Mouse (Mus musculus) retina, embryonic 14.5 days (tissue): ENCODE measurements around the gene Kcnh5.

ENCODE experiments used
- DNase-seq: peaks from one replicate; pipeline ENCODE4 v3.0.0-alpha.2; 2015; ENCODE audit warnings: low spot score

Kcnh5 gene

DNA sequence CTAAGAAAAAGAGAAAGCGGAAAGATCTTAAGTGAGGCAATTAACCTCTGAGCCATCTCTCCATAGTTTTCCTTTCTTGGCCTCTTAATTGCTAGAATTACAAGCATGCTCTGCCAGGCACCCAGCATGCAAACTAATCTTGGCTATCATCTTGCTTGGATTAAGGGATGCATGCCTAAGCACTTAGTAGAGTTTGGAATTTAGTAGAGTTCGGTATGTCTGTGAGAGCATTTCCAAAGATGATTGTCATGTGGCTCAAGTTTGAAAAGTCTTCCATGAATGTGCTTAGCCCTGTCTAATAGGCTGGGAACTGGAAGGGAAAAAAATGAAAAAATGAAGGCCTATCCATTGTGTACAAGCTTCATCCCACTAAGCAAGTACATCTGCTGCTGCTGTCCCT is 224.5 kb downstream of the Kcnh5 start:
- DNase-seq = peak; percentile 16

DNA sequence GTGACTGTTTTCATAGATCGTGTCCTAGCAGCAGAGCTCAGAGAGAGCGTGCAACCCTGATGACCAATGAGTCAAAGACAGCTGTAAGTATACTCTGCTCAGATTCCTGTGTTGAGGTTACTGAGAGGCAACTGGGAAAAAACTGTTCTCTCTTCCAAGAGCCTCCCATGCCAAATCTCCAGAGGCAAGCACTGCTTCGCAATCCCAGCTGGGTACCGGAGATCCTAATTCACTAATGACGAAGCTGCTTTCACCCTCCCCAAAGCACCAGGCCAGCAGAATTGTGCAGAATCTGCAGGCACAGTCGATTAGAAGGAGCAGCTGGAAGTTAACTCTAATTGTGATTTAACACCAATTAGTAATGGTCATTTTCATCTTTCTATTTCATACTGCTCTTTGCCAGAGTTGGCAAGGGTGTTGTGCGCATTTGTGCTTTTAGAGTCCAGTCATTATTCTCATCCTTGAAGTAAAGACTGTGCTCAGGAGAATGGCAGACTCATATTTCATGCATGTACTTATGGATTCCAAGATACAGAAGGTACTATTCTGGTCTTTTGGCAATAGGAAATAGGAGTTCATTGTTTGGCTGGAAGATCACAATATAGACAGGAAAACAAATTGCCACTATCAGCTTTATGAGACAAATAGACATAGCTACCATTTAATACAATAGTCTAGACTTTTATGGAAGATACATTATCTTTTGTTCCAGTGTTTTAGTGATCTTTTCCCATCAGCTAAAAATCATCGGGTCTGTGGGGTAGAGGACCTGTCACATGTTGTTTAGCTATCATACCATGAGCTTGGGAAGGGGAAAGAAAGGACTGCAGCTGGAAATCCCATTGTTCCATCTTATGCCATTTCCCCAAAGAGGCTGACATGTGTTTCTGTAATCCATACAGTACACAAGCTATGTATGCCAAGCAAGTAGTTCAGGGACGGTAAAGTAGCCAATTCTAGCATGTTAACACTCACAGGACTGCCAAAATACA is 225.7 kb downstream of the Kcnh5 start:
- DNase-seq = peak; percentile 15

DNA sequence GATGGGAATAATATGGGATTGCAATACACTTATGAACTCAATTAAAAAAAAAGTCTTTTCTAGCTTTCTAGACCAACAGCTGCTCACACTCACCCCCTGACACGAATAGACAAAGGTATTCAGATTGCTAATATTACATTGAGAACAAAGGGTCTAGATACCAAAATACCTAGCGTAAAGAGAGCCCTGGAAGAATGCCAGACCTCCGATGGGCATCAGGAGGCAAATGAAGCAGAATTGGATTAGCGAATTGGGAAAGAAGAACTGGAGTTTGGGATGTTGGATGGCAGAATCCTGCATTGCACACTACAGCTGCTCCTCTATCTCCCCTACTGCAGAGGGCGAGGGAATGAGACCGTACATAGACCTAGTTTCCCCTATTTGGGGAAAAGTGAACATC is 275.8 kb downstream of the Kcnh5 start:
- no peak for DNase-seq

DNA sequence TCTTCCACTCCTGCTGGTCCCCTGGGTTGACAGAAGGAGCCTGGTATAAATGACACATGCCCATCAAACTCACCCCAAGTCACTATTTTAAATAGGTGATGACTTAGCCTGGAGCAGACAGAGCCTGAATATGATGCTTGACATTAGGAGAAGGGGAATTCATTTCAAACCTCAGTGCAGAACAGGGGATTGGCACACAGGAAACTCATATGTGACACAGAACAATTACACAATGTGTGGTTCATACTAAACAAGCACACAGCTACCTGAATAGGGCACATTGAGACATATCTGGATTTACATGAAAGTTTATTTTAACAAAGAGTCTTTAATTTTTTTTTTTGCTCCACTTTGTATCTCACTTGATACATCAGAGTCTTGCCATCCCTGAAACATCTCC is 276.4 kb downstream of the Kcnh5 start:
- DNase-seq = no peak

DNA sequence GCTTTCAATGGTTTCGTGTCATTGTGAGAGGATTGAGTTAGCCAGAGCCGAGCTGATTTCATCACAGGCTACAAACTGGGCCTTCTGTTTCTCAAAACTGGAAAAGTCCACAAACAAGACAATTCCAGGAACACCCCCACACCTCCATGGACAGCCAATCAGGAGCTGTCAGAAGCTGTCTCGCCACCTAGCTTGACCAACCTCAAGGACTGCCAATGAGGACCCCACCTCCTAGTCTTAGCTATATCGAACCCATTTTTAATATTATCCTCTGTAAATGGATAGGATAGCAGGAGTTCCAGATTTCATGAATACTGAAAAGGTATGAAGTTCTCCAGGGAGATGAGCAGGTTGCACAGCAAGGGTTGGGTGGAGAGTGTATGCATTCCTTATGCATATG is 278.1 kb downstream of the Kcnh5 start:
- DNase-seq = no peak

DNA sequence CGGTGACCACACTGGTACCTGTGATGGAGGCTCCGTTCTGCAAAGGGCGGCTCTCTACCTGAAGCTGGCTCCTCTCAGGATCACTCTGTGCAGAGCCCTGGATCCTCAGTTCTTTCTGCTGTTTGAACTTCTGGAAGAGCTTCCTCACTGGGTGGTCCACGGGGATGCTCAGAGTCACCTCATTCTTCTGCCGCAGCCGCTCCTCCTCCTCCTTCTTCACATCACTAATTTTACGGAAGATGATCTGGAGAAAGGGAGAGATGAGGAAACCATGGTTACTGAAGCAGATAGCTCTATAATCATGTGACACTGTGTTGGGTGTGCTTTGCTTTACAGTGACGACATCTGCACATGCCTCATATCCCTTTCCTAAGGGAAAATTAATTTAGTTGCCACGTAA is 278.9 kb downstream of the Kcnh5 start:
- no peak for DNase-seq

DNA sequence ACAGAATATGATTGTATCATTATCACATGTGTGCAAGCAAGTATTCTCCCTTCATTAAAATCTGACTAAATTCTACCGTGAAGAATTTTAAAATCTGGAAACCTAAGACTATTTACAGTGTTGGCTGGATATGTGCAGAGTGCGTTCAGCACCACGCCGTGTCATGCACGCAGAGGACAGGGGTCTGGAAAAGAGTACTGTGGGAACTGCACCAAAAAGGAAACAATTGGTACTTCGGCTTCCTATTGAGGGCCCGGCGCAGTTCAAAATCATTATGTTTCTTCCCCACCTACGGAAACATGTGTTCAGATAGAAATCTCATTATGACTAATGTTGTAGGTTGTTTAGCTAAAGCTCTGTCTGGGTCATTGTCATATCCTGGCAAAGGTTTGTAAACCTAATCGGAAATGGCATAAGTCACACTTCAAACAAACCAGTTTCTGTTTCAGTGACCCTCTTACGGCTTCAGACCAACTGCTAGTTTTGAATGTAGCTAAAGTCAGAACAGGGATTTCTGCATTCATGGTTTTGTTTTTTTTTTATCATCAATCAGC is 282.2 kb downstream of the Kcnh5 start:
- DNase-seq = no peak

DNA sequence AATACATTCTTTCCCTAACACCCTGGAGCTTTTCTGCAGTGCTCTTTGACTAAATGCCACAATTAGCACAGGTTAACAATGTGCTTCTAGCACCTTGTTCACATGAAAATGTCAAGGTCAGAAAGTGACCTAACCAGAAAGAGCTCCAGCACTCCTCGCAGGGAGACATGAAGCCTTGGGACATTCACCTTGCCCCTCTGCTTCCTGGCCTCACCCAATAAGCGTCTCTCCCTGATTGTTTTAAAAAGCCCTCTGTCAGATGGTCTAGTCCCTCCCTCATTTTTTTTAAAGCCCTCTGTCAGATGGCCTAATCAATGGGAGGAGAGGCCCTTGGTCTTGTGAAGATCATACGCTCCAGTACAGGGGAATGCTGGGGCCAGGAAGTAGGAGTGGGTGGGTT is 287.7 kb downstream of the Kcnh5 start:
- DNase-seq = no peak

DNA sequence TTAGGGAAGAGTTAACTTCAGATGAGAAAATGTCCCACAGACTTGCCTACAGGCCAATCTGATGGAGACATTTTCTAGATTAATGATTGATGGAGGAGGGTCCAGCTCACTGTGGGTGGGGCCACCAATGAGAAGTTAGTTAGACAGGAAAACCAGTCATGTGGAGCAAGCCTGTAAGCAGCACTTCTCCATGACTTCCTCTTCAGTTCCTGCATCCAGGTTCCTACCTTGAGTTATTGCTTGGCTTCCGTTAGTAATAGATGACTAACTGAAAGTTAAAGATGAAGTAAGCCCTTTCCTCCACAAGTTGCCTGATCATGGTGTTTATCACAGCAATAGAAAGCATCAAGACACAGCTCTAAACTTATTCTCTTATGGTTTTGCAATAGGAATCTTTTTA is 290.1 kb downstream of the Kcnh5 start:
- DNase-seq = no peak

DNA sequence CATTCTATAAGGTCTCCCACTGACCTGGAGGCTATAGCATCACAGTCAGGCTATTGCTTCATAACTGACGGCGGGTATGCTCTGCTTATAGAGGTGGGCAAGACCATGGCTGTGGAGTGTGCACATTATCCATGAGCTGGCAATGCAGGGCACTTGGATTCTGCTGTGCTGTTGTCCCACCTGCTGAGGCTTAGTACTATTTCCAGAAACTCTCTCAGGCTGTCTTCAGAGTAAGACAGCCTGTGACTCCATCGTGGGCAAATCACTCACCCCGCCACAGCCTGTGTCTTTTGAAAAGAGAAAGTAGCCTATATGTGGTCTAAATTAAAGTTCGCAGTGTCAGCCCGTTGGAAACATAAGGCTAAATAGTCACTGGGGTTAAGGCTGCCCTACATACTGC is 295.8 kb downstream of the Kcnh5 start:
- DNase-seq = no peak

DNA sequence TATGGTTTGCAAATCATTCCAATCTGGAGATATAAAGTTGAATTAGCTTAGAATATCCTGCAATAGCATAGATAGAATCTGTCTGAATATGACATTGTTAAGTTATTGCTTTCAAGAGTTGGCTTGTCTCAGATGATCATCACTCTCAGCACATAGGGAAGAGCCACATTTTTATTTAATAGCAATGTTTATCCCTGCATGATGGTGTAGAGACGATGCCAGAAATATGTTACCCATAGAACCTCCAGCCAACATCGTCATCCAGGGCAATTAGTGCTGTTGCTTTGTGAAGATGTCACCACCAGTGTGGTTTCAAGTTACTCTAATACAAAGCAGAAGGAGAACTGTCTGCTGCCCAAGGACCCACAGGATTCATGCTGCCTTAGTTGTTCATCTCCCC is 321.5 kb downstream of the Kcnh5 start:
- DNase-seq = no peak

DNA sequence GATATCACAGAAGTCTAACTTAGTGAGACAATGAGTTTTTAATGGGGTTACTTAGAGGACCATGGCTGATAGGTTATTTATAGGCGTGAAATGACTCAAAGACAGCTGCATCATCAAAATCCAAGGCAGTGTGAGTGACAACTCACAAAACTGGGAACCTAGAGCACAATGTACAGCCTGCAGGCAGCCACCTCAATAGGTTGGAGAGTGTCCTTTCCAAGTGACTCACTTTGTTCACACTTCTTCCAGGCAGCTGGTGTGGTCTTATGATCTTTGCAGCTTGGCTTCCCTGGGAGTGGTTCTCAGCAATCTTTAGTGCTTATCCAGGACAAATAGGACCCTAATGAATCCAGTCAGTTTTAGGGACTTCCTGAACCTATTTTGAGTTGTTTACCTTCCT is 322.9 kb downstream of the Kcnh5 start:
- DNase-seq = no peak

DNA sequence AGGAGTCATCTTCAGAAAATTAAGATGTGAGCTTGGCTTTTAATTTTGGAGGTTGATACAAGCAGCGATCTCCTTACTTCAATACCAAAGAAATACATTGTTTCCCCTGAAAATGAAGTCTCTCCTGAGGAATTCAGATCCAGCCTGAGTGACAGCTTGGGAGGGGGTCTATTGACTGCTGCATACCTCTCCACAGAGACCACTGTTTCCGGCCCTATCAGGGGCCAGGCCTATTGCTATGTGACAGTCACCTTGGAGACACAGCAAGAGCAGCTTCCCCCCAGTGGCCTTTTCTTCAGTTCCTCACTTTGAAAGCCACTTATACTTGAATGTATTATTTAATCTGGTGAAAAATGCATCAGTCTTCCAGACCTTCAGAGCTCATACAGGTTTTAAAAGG is 326.8 kb downstream of the Kcnh5 start:
- peak; percentile 24 for DNase-seq

DNA sequence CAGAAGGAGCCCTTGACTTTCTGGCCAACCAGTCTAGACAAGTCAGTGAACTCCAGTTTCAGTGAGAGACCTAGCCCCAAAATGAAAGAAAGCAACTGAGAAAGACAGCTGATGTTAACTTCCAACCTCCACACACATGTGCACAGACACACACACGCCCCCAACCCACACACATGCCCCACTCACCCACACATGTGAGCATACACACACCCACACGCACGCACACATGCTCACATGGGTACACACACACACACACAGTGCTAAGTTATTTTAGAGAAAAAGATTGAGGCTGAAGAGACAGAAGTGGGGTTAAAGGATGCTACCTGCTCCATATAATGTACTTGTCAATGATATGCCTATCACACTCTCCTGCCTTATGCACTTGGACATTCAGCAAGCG is 327.2 kb downstream of the Kcnh5 start:
- no peak for DNase-seq

DNA sequence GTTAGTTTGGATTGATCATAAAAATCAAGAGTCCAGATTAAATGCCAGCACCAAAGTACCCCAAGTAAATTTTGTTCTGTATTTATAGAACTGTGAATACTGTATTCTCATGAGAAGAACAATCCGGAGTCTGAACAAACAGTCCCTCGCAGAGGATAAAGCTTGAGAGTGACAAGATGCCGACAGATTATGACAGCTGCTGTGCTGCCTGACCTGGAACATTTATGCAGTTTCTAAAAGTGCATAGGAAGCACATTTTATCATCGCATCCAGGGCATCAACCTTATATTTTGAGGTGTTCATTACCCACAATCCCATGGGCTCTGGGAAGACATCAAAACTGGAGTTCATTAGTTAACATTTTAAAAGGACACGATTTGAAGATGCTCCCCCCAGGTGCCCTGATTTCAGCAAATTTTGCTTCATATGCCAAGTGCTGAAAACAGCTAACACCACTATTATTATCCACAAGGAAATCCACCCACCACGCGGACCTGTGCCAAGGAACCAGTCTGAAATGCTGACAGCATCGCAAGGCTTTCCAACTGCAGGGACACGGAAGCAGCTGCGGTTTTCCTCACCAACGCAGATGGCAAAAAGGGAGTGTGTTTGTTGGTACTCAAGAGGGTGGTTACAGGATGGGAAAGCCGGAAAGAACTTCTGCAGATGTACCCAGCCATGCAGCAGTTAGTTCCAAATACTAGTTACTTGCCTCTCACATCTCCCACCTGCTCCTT is 328.4 kb downstream of the Kcnh5 start:
- no peak for DNase-seq
